Mouse (Mus musculus) gastrocnemius, adult 18-20 months (tissue): Measurements from ENCODE around the gene Lbp. TPM values are rescaled to one million over a fixed set of nuclear protein-coding genes. Genes with fewer than 3 reads are reported as not detected.

ENCODE experiments used
- DNase-seq: peaks from one replicate; pipeline ENCODE4 v3.0.0; 2021; ENCODE audit warnings: low spot score
- total RNA-seq, 2 experiments: library from RNA; stranded (reverse); gene quantifications; 2 replicates each; pipeline ENCODE4 v1.2.3; 2021

Gene Lbp
- total RNA-seq, 2 experiments from 2014 or later = 5.7 to 6.0 TPM

- no peak for DNase-seq
Measured at GRCm38 (mm10) chr2:158308276-158308675, 2.0 kb downstream of the Lbp start.

GRCm38 (mm10) chr2:158313089-158313488 lies 6.8 kb downstream of the Lbp start:
- no peak for DNase-seq

GRCm38 (mm10) chr2:158316371-158316770 lies 10.1 kb downstream of the Lbp start:
- DNase-seq = no peak

DNA sequence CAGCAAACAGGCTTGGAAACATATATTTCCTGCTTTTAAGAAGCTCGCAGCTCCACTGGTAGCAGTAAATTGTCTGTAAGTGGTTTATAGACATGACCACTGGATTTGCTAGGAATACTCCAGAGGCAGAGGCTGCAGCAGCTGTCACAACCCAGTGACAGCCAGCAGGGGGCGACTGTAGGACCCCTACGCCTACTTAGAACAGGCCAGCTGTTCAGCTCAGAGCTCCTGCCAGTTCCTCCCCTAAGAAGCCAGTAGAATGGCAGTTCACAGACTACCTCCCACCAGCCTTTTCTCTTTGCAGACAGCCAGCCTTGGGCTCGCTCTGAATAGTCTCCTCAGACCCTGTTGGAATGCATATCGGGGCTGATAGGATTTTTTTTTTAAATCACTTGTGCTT lies 10.7 kb downstream of the Lbp start:
- DNase-seq = peak; percentile 23

- DNase-seq = no peak
Measured at GRCm38 (mm10) chr2:158321596-158321995, 15.3 kb downstream of the Lbp start.

GRCm38 (mm10) chr2:158322845-158323244 lies 16.6 kb downstream of the Lbp start:
- DNase-seq = no peak

- peak; percentile 26 for DNase-seq
Measured at GRCm38 (mm10) chr2:158324531-158325190, 18.4 kb downstream of the Lbp start.

DNA sequence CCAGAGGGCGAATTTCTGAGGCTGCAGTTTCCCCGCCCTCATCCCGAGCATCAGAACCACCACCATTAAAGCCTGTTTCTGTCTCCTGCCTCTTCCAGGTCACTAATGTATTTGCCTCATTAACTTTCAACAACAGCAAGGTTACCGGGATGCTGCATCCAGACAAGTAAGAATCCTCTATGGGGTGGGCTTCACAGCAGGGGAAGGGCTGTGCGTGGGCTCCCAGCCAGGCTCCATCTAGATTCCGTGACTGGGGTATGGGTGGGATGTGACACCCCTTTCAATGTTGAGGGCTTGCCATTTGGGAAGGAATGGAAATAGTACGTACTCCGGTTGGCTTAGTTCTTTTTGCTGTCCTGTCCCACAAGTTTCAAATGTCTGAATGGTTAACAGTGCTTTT lies 19.3 kb downstream of the Lbp start:
- DNase-seq = no peak

GRCm38 (mm10) chr2:158334356-158334755 lies 28.1 kb downstream of the Lbp start:
- DNase-seq = no peak

- no peak for DNase-seq
Measured at GRCm38 (mm10) chr2:158337698-158338097, 31.4 kb downstream of the Lbp start.

GRCm38 (mm10) chr2:158339948-158340564 lies 33.8 kb downstream of the Lbp start:
- peak; percentile 30 for DNase-seq

- DNase-seq = no peak
Measured at GRCm38 (mm10) chr2:158341324-158341723, 35.0 kb downstream of the Lbp start.

- no peak for DNase-seq
Measured at GRCm38 (mm10) chr2:158343495-158343894, 37.2 kb downstream of the Lbp start.

GRCm38 (mm10) chr2:158346467-158346866 lies 40.2 kb downstream of the Lbp start:
- DNase-seq = no peak

DNA sequence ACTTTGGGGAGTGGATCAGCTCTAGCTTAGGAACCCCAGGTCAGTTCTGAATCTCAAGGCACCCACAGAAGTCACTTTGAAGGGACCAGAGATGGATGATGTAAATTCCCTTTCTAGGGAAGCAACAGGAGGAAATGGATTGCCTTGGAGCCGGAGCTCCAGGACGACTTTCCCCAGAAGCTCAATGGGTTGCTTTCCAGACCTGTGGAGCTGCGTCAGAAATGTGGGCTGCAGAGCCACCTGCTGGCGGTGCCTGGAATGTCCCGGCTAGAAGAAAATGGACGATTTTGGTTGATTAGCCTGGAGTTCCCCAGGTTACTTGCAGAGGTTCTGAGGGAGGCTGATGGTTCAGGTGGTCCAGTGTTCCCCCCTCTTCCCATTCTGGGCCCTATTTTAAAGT lies 41.6 kb downstream of the Lbp start:
- peak; percentile 52 for DNase-seq

- no peak for DNase-seq
Measured at GRCm38 (mm10) chr2:158352801-158353520, 46.7 kb downstream of the Lbp start.

DNA sequence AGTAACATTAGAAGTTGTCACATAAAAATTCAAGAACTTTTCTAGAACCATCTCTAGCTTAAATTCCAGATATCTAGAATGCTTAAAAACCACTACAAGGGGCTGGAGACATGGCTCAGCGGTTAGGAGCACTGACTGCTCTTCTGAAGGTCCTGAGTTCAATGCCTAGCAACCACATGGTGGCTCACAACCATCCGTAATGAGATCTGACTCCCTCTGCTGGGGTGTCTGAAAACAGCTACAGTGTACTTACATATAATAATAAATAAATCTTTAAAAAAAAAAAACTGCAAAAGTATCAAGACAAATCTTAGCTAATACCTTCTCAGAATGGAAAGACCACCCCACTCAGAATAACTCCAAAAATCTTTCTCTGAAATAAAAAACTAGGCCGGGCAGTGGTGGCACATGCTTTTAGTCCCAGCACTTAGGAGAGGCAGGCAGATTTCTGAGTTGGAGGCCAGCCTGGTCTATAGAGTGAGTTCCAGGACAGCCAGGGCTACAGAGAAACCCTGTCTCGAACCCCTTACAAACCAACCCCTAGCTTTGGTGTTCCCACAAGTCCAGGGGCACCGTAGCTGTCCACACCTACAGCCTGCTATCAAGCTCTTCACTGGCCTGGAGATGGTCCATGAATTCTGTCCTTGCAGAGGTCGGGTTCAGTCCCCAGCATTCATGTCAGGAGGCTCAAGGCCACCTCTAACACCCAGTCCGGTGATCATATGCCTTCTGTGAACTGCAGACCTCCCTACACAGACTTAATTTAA lies 48.2 kb downstream of the Lbp start:
- DNase-seq = no peak

DNA sequence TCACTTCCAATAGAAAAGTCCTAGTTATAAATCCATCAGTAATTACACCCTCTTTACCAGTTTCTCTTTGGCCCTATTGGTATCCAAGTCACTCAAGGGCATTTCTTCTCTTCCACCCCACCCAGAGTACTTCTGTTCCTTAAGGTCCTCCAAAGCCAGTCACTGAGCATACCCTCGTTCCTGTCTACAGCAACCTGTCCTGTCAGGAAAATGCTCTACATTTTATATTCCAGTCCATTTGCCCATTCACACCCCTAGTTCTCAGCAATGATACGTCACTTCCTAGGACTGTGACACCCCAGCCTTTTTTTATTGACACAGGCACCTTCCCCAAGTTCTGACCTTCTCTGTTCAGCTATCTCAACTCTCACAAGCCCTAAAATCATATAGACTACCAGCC lies 48.9 kb downstream of the Lbp start:
- DNase-seq = no peak

- no peak for DNase-seq
Measured at GRCm38 (mm10) chr2:158356121-158356520, 49.8 kb downstream of the Lbp start.

- DNase-seq = no peak
Measured at GRCm38 (mm10) chr2:158359757-158360620, 53.7 kb downstream of the Lbp start.
